8 mouse cellular contexts compared by ENCODE assay signal in genomic region chr17:47834482-47834767, GRCm38 (mm10). TPM values are rescaled to one million over a fixed set of nuclear protein-coding genes. Genes with fewer than 3 reads are reported as not detected.
DNase-seq lines count a peak whose midpoint lies in the region; ATAC-seq and TF ChIP-seq lines count a peak whose summit lies in the region.

Gene Mdfi (minus strand): TSS chr17:47834691.

- peaks cover 3% of the 10 kb centered on the region; the same call in 1 of the 2 replicates for H3K36me3 ChIP-seq in ES-E14 (ENCODE audit: control insufficient read depth, insufficient read depth, low read length, poor library complexity, severe bottlenecking)
- peaks cover 9% of the 10 kb centered on the region for H3K36me3 ChIP-seq in lung, embryonic 15.5 days

- no peak for TF ChIP-seq CTCF in cerebellum, adult 2 months (IDR thresholded peaks at IDR 0.05; ENCODE audit: borderline replicate concordance, insufficient read depth, low read depth, low read length)

- TF ChIP-seq POLR2A in cerebellum, adult 2 months (IDR thresholded peaks at IDR 0.05; ENCODE audit: borderline replicate concordance, insufficient read depth, low read length) = no peak

- no peaks in the 10 kb centered on the region for H3K9me3 ChIP-seq in ES-E14 (ENCODE audit: control insufficient read depth, insufficient read depth, low read depth, low read length)
- H3K9me3 ChIP-seq in lung, embryonic 15.5 days = no peaks in the 10 kb centered on the region

- 10% methylated on average over 18 of the region's 18 CpGs for WGBS in cerebellum, adult 2 months
- WGBS in lung, embryonic 15.5 days = 5% methylated on average over 18 of the region's 18 CpGs

- H3K9ac ChIP-seq in ES-E14 (ENCODE audit: insufficient read depth, low read depth, low read length, poor library complexity, severe bottlenecking) = peak within 1 kb of the TSS; percentile 2; the same call in 1 of the 2 replicates
- peak within 1 kb of the TSS; percentile 67 for H3K9ac ChIP-seq in lung, embryonic 15.5 days

- ATAC-seq in hematopoietic stem cell, adult 5-6 weeks (replicated peaks in 1 of 2; ENCODE audit: insufficient read depth in 1 of 2, low FRiP score in 2 of 2, low TSS enrichment in 1 of 2, low read depth in 1 of 2, poor library complexity in 2 of 2, severe bottlenecking in 2 of 2) = no peak
- no peak for ATAC-seq in lung, embryonic 15.5 days (ENCODE audit: borderline replicate concordance, extremely low read depth, low FRiP score, low TSS enrichment)

- no peaks in the 10 kb centered on the region; the same call in 1 of the 2 replicates for H3K4me1 ChIP-seq in cerebellum, adult 2 months (ENCODE audit: control insufficient read depth, insufficient read depth, low read length)
- H3K4me1 ChIP-seq in ES-E14 (ENCODE audit: control insufficient read depth in 2 of 2, insufficient read depth in 2 of 2, low read length in 2 of 2, poor library complexity in 1 of 2) = peaks cover 0 to 11% of the 10 kb centered on the region in 2 experiments; a peak in 2 of 4 replicates
- H3K4me1 ChIP-seq in lung, embryonic 15.5 days = peaks cover 50% of the 10 kb centered on the region

- H3K4me3 ChIP-seq in cerebellum, adult 2 months (replicated peaks; ENCODE audit: insufficient read depth, low read depth, low read length) = no peak within 1 kb of the TSS
- H3K4me3 ChIP-seq in ES-E14 (ENCODE audit: insufficient read depth in 1 of 2, low read depth in 1 of 2, low read length in 2 of 2, poor library complexity in 1 of 2, severe bottlenecking in 1 of 2) = peak within 1 kb of the TSS; percentile 69 to 77
- peak within 1 kb of the TSS; percentile 76 for H3K4me3 ChIP-seq in lung, embryonic 15.5 days

- DNase-seq in cerebellum, adult 2 months = no peak
- DNase-seq in cerebellum, adult 9-10 months = no peak
- no peak for DNase-seq in ES-E14 (ENCODE audit: low read depth, low spot score)
- peak; percentile 52 to 63 for DNase-seq in urinary bladder, postnatal 36 days (ENCODE audit: low spot score in 2 of 2)
- no peak for DNase-seq in adrenal gland, adult 8-10 months
- no peak for DNase-seq in ovary, postnatal 14 days (ENCODE audit: low spot score)

- peak within 1 kb of the TSS; percentile 88 for H3K4me2 ChIP-seq in lung, embryonic 15.5 days

- in situ Hi-C loops in ES-E14 (cut with MboI; ENCODE audit: low sequenced_read_pairs in 2 of 2, unreplicated experiment in 2 of 2) = no loop called here

- H3K27ac ChIP-seq in cerebellum, adult 2 months (ENCODE audit: insufficient read depth, low read length) = no peak within 1 kb of the TSS
- H3K27ac ChIP-seq in ES-E14 (ENCODE audit: insufficient read depth, low read depth, low read length, poor library complexity, severe bottlenecking) = no peak within 1 kb of the TSS
- peak within 1 kb of the TSS; percentile 94 for H3K27ac ChIP-seq in lung, embryonic 15.5 days

- H3K27me3 ChIP-seq in cerebellum, adult 2 months (ENCODE audit: control insufficient read depth, insufficient read depth, low read length) = peaks cover 4% of the 10 kb centered on the region; the same call in 1 of the 2 replicates
- H3K27me3 ChIP-seq in lung, embryonic 15.5 days = no peaks in the 10 kb centered on the region

TF ChIP-seq in ES-E14, 5 proteins besides CTCF, POLR2A, EP300 and RAD21:
- TF ChIP-seq ZNF384 (IDR thresholded peaks at IDR 0.05; ENCODE audit: low read depth, low read length) (no peak), CHD2 (IDR thresholded peaks at IDR 0.05; ENCODE audit: low read depth, low read length) (no peak), HCFC1 (IDR thresholded peaks at IDR 0.05; ENCODE audit: borderline replicate concordance, insufficient read depth, low read length) (no peak), MAFK (IDR thresholded peaks at IDR 0.05; ENCODE audit: insufficient read depth, low read depth, low read length) (no peak), ZC3H11A (IDR thresholded peaks at IDR 0.05; ENCODE audit: borderline replicate concordance, low read depth, low read length) (no peak)

RNA-seq across cellular contexts. Expression of gene Mdfi, which starts in this region (rescaled TPM):
- polyA plus RNA-seq in cerebellum, adult 2 months (2012; rRNA removed) = 24.1 and 32.5 TPM in 2 replicates
- total RNA-seq in ES-E14 (2012; rRNA removed) = 15.6 and 25.0 TPM in 2 replicates
- 27.1 and 33.8 TPM in 2 replicates for total RNA-seq in hematopoietic stem cell, adult 5-6 weeks (2017)
- 19.3 and 20.6 TPM in 2 replicates for polyA plus RNA-seq in lung, embryonic 15.5 days (2015; fragmentation: Nextera tagmentation; extraction: Ambion mirVana)
- total RNA-seq in adrenal gland, adult 8-10 months (2022) = 1 to 10 TPM; 1.2 to 3.3 (median 1.6) TPM

Comparison
In these comparisons a context has a peak if more than half of its experiments do, and no peak if none do; other contexts are left out.
1. DNase-seq: peak in urinary bladder, postnatal 36 days (2 of 2); none in cerebellum, adult 2 months (0 of 2), cerebellum, adult 9-10 months (single experiment), ES-E14 (single experiment), adrenal gland, adult 8-10 months (single experiment) and ovary, postnatal 14 days (single experiment).